Mouse (Mus musculus): ENCODE results near the gene Arhgef19. TPM values are rescaled to one million over a fixed set of nuclear protein-coding genes. Genes with fewer than 3 reads are reported as not detected.

Arhgef19 gene
- polyA plus RNA-seq, 1 experiment, result not detected

DNA sequence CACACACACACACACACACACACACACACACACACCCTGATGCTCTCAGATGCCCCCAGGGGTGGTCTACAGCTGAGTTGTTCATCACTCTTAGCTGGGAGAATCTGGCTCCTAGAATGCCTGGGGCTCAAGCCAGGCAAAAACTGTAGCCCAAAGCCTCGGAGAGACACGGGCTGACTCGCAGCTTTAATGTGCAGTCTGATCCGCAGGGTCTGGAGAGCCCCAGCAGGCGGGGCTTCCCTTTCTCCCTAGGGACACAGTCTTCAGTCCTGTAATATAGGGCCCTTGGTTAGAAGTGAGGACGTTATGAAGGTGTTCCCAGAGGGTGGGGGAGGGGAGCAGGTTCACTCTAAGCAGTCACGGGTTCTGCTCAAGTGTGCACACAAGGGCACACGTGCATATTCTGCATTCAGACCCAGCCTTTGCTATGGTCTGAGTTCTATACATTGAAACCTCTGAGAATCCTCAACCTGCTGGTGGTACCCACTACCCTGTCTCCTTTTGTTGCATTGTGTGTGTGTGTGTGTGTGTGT is 44.6 kb downstream of the Arhgef19 start:
- TF ChIP-seq GATA1 (IDR thresholded peaks at IDR 0.05; ENCODE audit: low read length), result no peak

DNA sequence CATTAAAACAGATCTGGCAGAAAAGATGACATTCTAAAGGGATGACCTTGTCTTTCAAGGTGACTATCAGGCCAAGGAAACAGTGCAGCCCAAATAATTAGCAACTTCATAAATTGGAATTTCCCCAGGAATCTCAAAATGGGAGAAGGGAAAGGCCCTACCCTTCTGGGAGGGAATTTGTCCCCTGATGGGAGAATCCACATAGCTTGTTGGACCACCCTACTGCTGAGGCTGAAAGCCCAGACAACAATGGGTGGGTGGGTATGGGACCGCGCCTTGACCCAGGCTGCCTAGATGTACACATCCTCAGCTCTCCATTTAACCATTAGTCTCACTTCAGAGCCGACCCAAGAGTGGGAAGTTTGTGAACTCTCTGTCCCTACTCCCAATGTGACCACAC is 45.2 kb downstream of the Arhgef19 start:
- TF ChIP-seq GATA1 (IDR thresholded peaks at IDR 0.05; ENCODE audit: low read length), result no peak

DNA sequence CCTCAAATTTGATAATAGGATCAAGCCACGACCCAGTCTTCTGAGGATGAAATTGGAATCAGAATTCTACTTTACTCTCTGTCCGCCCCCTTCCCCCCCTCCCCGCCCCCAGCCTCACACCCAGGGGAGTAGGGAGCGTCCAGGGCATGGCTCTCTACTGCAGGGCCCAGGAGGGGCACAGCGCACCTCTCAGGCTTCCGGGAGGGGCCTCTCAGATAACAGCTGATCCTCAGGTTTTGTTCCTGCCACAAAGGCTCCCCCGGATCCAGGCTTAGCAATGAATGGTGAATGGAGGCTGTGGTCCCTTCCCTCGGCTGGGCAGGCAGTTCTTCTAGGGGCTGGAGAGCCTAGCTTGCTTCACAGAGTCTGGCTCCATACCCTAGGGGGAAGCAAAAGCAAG is 45.8 kb downstream of the Arhgef19 start:
- TF ChIP-seq GATA1 (IDR thresholded peaks at IDR 0.05; ENCODE audit: low read length), result no peak

DNA sequence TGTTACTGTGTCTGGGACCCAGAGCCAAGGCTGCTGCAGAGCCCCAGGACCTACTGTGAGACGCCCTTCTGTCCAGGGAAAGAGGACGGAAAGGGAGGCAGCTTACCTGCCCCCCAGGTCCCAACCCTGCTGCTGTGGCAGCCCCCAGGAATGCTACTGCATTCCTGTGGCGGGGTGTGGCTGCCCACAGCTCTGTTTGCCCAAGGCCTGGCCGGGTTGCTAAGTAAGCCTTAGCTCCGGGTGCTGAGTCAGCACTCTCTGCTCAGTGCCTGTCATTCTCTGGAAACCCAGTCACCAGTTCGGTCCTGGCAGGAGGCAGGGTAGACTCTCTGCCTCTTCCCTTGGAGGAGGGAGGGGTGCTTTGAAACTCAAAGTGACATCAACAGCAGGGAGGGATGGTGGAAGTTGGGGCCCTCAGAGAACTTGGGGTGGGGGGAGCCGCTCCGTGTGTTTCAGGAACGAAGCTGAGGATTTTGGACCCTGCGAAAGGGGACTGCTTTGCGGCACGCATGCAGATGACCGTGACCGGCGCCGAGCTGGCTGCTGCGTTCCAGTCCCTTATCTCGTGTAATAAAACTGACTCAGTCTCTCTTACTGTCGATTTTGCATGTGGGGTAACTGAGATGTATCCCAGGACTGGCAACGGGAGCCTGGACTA is 47.7 kb downstream of the Arhgef19 start:
- no peak for TF ChIP-seq GATA1 (IDR thresholded peaks at IDR 0.05; ENCODE audit: low read length)

DNA sequence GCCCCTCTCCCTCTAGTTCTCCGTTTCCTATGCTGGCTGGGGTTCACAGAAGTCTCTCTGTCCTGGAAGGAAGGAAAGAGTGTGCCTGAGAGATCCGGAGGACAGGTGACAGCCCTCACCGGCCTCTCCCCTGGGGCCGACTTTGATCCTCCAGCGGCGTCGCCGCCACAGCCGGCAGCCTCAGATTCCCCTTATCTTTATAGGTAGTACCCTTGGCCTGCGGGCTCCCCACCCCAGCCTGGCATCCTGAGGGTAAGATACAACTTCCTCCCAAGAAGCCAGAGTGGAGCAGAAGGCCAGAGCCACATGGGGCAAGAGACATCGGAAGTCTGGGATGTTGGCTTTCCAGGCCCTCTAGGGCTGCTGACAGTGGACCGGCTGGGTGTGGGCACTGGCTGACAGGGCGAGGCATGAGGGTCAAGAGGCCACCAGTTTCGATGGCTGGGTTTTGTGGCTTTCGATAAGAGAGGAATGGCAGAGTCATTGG is 48.3 kb downstream of the Arhgef19 start:
- no peak for TF ChIP-seq GATA1 (IDR thresholded peaks at IDR 0.05; ENCODE audit: low read length)

DNA sequence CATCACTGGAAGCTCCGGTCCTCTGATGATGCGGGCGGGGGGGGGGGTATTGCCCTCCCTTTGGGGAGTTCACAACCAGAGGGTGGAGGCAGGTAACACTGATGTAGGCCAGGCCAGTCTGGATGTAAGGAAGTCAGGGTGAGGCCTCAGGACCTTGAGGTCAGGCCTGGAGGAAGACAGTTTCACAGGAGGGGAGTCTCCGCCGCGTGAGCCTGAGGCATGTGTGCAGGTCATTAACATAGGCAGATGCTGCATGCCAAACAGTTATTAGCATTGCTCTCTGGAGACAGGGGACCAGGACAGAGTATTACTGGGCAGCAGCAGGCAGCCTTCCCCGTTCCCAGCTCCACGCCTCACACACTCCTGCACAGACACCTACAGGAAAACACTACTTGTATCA is 48.9 kb downstream of the Arhgef19 start:
- TF ChIP-seq GATA1 (IDR thresholded peaks at IDR 0.05; ENCODE audit: low read length), result no peak

DNA sequence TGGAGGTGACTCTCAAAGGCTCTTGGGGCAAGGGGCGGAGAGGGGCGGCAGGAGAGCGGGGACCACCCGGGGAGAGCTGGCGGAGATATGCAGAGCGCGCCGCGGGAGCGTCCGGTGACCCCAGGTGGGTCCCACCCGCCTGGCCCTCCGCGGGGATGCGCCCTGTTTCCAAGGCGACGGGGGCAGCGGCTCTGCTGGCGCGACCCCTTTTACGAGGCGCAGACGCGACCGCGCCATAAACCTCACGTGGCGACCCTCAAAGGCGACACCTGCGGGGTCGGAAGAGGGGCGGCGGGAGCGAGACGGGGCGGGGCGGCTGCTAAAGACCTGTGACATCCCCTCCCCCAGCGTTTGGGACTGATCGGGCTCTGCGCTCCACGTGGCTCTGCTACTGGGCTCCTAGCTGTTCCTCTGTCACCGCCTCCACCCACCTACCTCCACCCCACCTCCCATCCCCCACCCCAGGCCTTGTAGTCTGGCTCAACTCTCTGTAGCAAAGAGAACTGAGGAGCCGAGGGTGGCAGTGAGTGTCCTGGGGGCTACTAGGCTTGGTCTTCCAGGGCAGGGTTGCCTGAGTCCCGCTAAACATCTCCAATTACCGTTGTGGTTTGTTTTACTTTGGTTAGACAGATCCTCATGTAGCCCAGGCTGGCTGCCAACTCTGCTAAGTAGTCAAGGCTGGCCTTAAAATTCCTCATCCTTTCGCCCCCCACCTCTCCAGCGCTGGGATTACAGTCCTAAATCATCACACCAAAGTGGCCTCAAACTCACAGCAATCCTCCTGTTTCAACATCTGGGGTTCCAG is 52.5 kb downstream of the Arhgef19 start:
- no peak for TF ChIP-seq GATA1 (IDR thresholded peaks at IDR 0.05; ENCODE audit: low read length)

DNA sequence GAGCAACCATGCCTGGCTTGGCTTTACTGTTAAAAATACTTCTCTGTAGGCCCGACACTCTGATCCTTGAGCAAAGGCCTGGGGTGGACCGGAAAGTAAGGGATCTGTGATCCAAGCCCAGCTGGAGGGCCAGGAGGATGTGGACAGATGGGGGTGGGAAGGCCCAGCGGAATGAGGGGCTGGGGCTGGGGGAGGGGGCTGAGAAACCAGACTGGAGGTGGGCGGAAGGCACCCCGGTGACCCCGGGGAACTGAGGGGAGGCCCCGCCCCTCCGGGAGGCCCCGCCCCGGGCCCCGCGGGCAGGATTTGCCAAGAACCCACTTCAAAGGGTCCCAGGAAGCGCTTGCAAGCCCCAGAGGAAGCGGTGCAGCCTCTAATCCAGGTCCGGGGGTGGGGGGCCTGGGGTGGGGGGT is 56.5 kb downstream of the Arhgef19 start:
- TF ChIP-seq GATA1 (IDR thresholded peaks at IDR 0.05; ENCODE audit: low read length), result no peak

DNA sequence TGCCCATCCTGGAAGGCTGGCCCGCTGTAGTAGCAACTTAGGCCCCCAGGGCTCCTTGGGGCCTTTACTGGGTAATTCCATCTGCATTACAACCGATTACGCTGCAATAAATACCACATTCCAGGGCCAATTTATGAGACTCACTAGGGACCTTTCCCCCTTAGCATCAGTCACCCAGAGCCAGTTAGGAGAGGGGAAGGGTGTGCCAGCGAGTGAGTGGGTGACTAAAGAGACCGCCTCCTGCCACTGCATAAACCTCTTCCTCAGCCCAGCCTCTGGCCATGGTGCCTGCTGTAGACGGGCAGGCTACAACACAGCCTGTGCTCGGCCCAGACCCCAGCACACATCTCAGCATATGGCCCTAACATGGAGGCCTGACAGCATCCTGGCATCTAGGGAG is 58.6 kb downstream of the Arhgef19 start:
- TF ChIP-seq GATA1 (IDR thresholded peaks at IDR 0.05; ENCODE audit: low read length), result no peak

DNA sequence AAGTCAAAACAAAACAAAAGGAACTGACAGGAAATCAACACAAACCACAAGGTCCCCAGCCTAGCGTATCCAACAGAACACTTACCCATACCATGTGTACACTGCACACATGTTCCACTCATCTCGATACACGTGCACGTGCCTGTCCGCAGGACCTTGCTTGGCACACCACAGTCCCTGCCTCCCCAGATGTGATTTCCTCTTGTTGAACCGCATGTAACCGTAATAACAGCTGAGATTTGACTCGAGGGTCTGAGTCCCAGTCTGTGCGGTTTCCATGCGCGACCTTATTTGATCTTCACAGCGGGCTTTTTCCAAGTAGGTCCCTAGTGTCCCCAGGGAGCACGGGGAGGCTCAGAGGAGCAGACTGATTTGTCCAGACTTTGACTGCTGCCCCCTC is 60.1 kb downstream of the Arhgef19 start:
- no peak for TF ChIP-seq GATA1 (IDR thresholded peaks at IDR 0.05; ENCODE audit: low read length)

DNA sequence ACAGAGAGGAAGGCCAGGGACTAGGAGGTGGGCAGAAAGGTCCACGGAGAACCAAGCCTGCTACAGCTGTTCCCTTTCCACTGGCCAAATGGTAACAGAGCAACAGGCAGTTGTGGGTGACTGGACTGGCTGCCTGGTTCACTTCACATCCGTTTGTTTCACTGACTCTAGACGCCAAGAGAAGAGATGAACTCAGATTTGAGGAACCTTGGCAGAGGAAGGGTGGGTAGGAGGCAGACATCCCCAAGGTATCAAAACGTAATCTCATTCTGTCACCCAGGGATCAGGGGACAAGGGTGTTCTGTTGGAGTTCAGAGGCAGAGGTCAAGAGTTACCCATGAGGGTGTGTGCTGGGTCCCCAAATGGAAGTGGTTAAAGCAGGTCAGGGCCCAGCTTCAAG is 60.9 kb downstream of the Arhgef19 start:
- no peak for TF ChIP-seq GATA1 (IDR thresholded peaks at IDR 0.05; ENCODE audit: low read length)

DNA sequence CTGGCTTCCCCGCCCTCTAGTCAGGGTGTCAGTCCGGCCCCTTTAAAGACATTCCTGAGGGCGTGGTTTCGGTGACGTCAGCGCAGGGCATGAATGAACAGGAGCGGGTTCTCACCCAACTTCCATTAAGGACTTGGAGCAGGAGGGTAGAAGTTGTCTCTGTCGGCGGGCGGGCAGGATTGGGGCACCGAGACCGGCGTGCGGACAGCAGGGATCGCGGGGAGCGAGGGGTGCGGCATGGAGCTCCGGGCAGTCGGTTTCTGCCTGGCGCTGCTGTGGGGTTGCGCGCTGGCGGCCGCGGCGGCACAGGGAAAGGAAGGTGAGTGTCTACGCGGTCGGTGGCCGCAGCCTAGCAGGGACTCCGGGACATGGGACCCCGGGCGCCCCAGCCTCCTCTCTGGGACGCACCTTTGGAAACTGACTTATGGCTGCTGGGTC is 61.8 kb downstream of the Arhgef19 start, which contains the start of gene Epha2:
Epha2 (plus strand) TSS at position 125 of the 438 bp plus-strand sequence.
- TF ChIP-seq GATA1 (IDR thresholded peaks at IDR 0.05; ENCODE audit: low read length), result no peak

DNA sequence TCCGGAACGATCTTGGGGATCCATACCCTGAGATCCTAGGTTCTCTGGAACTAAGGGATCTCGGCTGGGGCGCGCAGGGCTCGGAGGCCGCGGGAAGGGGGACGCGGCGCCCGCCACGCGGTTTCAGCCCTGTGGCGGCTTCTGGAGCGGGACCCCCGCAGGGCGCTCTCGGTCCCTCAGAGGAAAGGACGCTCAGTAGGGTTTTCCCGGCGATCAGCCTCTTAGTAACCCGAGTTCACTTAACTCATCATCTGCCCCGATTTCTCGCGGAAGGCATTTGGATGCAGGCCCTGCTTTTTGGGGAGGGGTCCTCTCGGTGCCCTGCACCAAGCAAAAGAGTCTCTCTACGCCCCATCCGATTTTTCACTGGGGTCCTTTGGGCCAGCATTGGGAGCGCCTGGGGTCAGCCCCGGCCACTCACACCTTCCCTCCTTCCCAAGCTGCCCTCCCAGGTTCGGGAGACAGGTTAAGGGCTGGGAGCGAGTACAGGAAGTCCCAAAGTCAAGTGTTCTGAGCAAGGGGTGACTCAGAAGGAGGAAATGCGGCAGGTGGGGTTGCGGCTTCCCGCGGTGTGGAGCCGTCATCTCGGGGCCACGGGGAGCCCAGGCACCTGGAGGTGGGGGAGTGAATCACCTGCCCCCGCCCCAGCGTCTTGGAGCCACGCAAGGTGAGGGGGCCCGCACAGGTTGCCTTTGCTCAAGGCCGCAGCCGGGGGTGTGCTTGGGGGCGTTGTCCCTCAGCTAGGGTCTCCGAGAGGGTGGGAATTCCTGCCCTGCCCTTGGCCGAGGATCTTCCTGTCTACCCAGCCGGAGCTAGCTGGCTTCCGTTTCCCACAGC is 62.5 kb downstream of the Arhgef19 start:
- TF ChIP-seq GATA1 (IDR thresholded peaks at IDR 0.05; ENCODE audit: low read length), result no peak

DNA sequence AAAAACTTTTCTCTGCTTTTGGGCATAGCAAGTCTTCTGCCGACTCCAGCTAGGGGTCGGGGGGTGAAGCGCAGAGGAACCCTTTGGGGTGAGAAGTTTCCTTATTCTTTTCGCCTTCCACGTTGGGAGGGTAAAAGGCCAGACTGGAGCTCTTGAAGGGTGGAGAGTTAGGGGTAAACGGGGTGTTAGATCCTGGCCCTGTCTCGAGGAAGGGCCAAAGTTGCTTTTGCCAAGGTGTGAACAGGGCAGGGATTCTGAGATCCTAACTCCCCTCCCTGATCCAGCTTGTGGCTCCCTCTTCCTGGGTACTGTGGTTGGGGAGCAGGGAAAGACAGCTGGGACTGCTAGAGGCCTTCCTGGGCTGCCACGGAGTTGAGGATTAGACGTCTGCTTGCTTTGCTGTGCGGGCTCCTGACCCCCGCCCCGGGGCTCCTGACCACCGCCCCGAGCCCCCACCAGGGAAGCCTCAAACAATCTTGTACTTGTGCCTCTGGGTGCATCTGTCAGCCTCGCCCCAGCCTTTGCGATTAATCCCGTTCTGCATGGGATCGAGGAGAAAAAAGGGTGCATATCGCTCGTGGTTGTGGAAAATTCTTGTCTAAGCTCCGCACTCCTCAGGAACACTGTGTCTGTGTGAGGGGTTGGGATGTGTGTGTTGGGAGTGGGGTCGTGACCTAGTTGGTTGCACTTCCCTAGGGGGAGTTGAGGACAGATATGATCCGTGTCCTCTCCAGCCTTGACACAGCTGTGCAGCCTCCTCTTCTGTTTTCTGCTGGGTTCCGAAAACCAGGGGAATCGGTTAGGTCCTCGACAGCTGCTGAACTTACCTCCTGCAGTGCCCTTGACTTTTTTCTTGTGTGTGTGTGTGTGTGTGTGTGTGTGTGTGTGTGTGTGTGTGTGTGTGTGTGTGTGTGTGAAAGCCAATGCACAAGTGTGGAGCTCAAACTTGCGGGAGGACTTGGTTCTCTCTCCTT is 63.4 kb downstream of the Arhgef19 start:
- TF ChIP-seq GATA1 (IDR thresholded peaks at IDR 0.05; ENCODE audit: low read length), result no peak
